Mouse (Mus musculus): ENCODE measurements at regions not wholly inside any gene's neighbourhood (a gene's known extent, or its start where the extent isn't known, plus 50 kb on each side); places are given as distances from the start of the nearest gene placed in this dataset.
"Not testable (repeated sequence)": the region's sequence is repeated elsewhere in the genome, so short reads cannot be mapped to it uniquely, and the experiment has no call there.

- WGBS: 79% methylated on average over 7 of the region's 8 CpGs
- Histone ChIP-seq H3K9ac (replicated peaks; ENCODE audit: low read length, poor library complexity, severe bottlenecking) (no peak overlapping the region), H3K27me3 (ENCODE audit: insufficient read depth, low read length) (no peaks in the 10 kb centered on the region), H3K4me3 (ENCODE audit: low read depth, low read length) (no peak overlapping the region), H3K9me3 (ENCODE audit: low read length) (no peaks in the 10 kb centered on the region), H3K4me1 (ENCODE audit: insufficient read depth, low read length) (peaks cover 2% of the 10 kb centered on the region; the same call in 1 of the 2 replicates), H3K27ac (ENCODE audit: low read depth, low read length) (no peak overlapping the region), H3K4me2 (ENCODE audit: low read depth, low read length, poor library complexity, severe bottlenecking) (no peak overlapping the region), H3K36me3 (ENCODE audit: insufficient read depth, low read length) (no peaks in the 10 kb centered on the region)
- no peak for ATAC-seq (ENCODE audit: low FRiP score)
- no peak for DNase-seq (ENCODE audit: low spot score)
- TF ChIP-seq CTCF (IDR thresholded peaks at IDR 0.05): no peak
Measured at GRCm38 (mm10) chr17:43139916-43140315, 123.6 kb downstream of the Tnfrsf21 start.

DNA sequence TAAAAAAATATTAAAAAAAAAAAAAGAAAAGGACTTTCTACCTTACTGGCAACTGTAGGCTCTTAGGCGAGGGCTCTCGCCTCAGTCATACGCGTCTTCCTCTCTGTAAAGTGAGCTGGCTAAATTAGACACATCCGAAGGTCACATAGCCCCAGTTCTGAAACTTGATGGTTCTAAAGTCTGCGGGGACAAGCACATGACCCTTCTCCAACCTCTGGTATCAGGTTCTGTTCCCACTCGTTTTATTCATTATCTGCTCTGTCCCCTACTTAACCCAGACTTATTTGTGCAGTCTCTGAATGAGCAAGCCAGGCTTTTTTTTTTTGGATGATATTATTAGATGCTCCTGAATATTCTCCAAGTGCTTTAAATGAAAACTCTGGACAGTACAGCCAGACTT lies 125.4 kb downstream of the Tnfrsf21 start:
- Histone ChIP-seq H3K9me3 (ENCODE audit: low read length) (no peaks in the 10 kb centered on the region), H3K36me3 (ENCODE audit: insufficient read depth, low read length) (no peaks in the 10 kb centered on the region), H3K4me1 (ENCODE audit: insufficient read depth, low read length) (no peaks in the 10 kb centered on the region; the same call in 1 of the 2 replicates), H3K9ac (replicated peaks; ENCODE audit: low read length, poor library complexity, severe bottlenecking) (no peak overlapping the region), H3K4me2 (ENCODE audit: low read depth, low read length, poor library complexity, severe bottlenecking) (no peak overlapping the region), H3K27ac (ENCODE audit: low read depth, low read length) (no peak overlapping the region), H3K4me3 (ENCODE audit: low read depth, low read length) (no peak overlapping the region), H3K27me3 (ENCODE audit: insufficient read depth, low read length) (no peaks in the 10 kb centered on the region)
- TF ChIP-seq CTCF (IDR thresholded peaks at IDR 0.05): no peak
- WGBS: 94% methylated on average over 7 of the region's 7 CpGs
- no peak for DNase-seq (ENCODE audit: low spot score)
- ATAC-seq (ENCODE audit: low FRiP score): no peak

- Histone ChIP-seq H3K9me3 (ENCODE audit: low read length) (no peaks in the 10 kb centered on the region), H3K27me3 (ENCODE audit: insufficient read depth, low read length) (no peaks in the 10 kb centered on the region), H3K4me3 (ENCODE audit: low read depth, low read length) (no peak overlapping the region), H3K27ac (ENCODE audit: low read depth, low read length) (no peak overlapping the region), H3K9ac (replicated peaks; ENCODE audit: low read length, poor library complexity, severe bottlenecking) (no peak overlapping the region), H3K4me1 (ENCODE audit: insufficient read depth, low read length) (no peaks in the 10 kb centered on the region), H3K36me3 (ENCODE audit: insufficient read depth, low read length) (no peaks in the 10 kb centered on the region), H3K4me2 (ENCODE audit: low read depth, low read length, poor library complexity, severe bottlenecking) (no peak overlapping the region)
- no peak for ATAC-seq (ENCODE audit: low FRiP score)
- TF ChIP-seq CTCF (IDR thresholded peaks at IDR 0.05): no peak
- no peak for DNase-seq (ENCODE audit: low spot score)
- WGBS: 67% methylated on average over 1 of the region's 1 CpGs
Measured at GRCm38 (mm10) chr17:43145749-43146148, 124.4 kb upstream of the Adgrf1 start.

DNA sequence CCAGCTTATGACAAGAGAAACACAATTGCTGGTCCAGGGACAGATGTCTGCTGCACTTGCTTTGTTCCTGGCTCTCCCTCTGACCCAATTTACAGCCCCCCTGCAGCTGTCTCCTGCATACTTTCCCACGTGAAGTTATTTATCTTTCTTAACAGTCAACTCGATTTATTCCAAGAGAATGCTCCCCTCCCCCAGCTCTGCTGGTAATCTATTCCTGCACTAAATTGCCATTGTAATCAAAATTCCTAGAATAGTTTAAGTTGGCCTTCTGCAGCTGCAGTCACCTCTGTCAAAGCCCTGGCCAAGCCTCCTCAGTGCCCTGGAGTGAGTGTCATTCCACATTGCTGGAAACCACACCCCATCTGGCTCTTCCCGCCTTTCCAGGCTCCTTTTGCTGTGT lies 122.2 kb upstream of the Adgrf1 start:
- H3K4me2 ChIP-seq (ENCODE audit: low read depth, low read length, poor library complexity, severe bottlenecking): no peak overlapping the region
- H3K4me3 ChIP-seq (ENCODE audit: low read depth, low read length): no peak overlapping the region
- WGBS: 9% methylated on average over 3 of the region's 3 CpGs
- no peak for TF ChIP-seq CTCF (IDR thresholded peaks at IDR 0.05)
- H3K27ac ChIP-seq (ENCODE audit: low read depth, low read length): no peak overlapping the region
- ATAC-seq (ENCODE audit: low FRiP score) (no peak), DNase-seq (ENCODE audit: low spot score) (no peak)
- no peaks in the 10 kb centered on the region for H3K36me3 ChIP-seq (ENCODE audit: insufficient read depth, low read length)
- H3K4me1 ChIP-seq (ENCODE audit: insufficient read depth, low read length): no peaks in the 10 kb centered on the region
- H3K9me3 ChIP-seq (ENCODE audit: low read length): no peaks in the 10 kb centered on the region
- no peak overlapping the region for H3K9ac ChIP-seq (replicated peaks; ENCODE audit: low read length, poor library complexity, severe bottlenecking)
- no peaks in the 10 kb centered on the region for H3K27me3 ChIP-seq (ENCODE audit: insufficient read depth, low read length)

DNA sequence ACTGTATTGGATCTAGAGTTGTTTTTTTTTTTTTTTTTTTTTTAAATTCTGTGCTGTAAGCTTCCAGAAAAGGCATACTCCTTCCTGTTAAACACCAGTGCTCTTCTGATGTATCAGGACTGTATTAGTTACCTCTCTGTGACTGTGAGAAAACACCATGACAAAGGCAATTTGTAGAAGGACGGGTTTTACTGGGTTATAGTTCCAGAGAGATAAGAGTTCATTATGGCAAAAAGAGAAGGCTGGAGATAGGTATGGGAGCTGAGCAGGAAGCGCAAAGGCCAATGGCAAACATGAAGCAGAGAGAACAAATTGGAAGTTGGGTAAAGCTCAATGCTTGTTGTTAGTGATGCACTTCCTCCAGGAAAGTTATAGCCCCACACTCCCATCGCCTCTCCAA lies 117.5 kb upstream of the Adgrf1 start:
- no peak for ATAC-seq (ENCODE audit: low FRiP score)
- Histone ChIP-seq H3K9me3 (ENCODE audit: low read length) (no peaks in the 10 kb centered on the region), H3K4me2 (ENCODE audit: low read depth, low read length, poor library complexity, severe bottlenecking) (no peak overlapping the region), H3K4me3 (ENCODE audit: low read depth, low read length) (no peak overlapping the region), H3K27ac (ENCODE audit: low read depth, low read length) (no peak overlapping the region), H3K27me3 (ENCODE audit: insufficient read depth, low read length) (no peaks in the 10 kb centered on the region), H3K9ac (replicated peaks; ENCODE audit: low read length, poor library complexity, severe bottlenecking) (no peak overlapping the region), H3K36me3 (ENCODE audit: insufficient read depth, low read length) (no peaks in the 10 kb centered on the region), H3K4me1 (ENCODE audit: insufficient read depth, low read length) (no peaks in the 10 kb centered on the region)
- 93% methylated on average over 3 of the region's 3 CpGs for WGBS
- no peak for DNase-seq (ENCODE audit: low spot score)
- no peak for TF ChIP-seq CTCF (IDR thresholded peaks at IDR 0.05)

- not testable (repeated sequence) for H3K27ac ChIP-seq (ENCODE audit: low read depth, low read length); H3K36me3 ChIP-seq (ENCODE audit: insufficient read depth, low read length); ATAC-seq (ENCODE audit: low FRiP score); DNase-seq (ENCODE audit: low spot score); H3K9ac ChIP-seq (replicated peaks; ENCODE audit: low read length, poor library complexity, severe bottlenecking); H3K4me2 ChIP-seq (ENCODE audit: low read depth, low read length, poor library complexity, severe bottlenecking); H3K9me3 ChIP-seq (ENCODE audit: low read length); H3K4me1 ChIP-seq (ENCODE audit: insufficient read depth, low read length); H3K27me3 ChIP-seq (ENCODE audit: insufficient read depth, low read length); H3K4me3 ChIP-seq (ENCODE audit: low read depth, low read length)
- WGBS: 93% methylated on average over 8 of the region's 8 CpGs
Measured at GRCm38 (mm10) chr17:43155271-43155670, 114.9 kb upstream of the Adgrf1 start.
